Mouse (Mus musculus) neural tube, embryonic 15.5 days (tissue): Measurements from ENCODE around the gene Daxx. TPM values are rescaled to one million over a fixed set of nuclear protein-coding genes. Genes with fewer than 3 reads are reported as not detected.
"Not testable (repeated sequence)": the region's sequence is repeated elsewhere in the genome, so short reads cannot be mapped to it uniquely, and the experiment has no call there.

Experiments used
- ATAC-seq: fragments of 200-750 bp; cut with Nextera tagmentation; 2 replicates; pipeline ENCODE4 v1.8.0; 2017; ENCODE audit warnings: mild to moderate bottlenecking, moderate TSS enrichment, moderate library complexity; ENCODE audit not compliant: low FRiP score
- H3K27ac ChIP-seq: fragments of 300-500 bp; sonication (generic); replicated peaks from 2 replicates; pipeline ENCODE4 v1.5.1; 2015; ENCODE audit warnings: mild to moderate bottlenecking, inconsistent platforms
- H3K27me3 ChIP-seq: fragments of 300-500 bp; sonication (generic); replicated peaks from 2 replicates; pipeline ENCODE4 v1.6.1; 2015; ENCODE audit warnings: inconsistent platforms
- H3K36me3 ChIP-seq: fragments of 300-500 bp; sonication (generic); 2 replicates; pipeline ENCODE4 v1.6.1; 2015; ENCODE audit warnings: inconsistent platforms
- H3K4me1 ChIP-seq: fragments of 300-500 bp; sonication (generic); 2 replicates; pipeline ENCODE4 v1.6.1; 2015; ENCODE audit warnings: inconsistent platforms
- H3K4me2 ChIP-seq: fragments of 300-500 bp; sonication (generic); 2 replicates; pipeline ENCODE4 v1.6.1; 2015; ENCODE audit warnings: inconsistent platforms, mild to moderate bottlenecking, moderate library complexity
- H3K4me3 ChIP-seq: fragments of 300-500 bp; sonication (generic); replicated peaks from 2 replicates; pipeline ENCODE4 v1.5.1; 2015; ENCODE audit warnings: mild to moderate bottlenecking, inconsistent platforms
- H3K9ac ChIP-seq: fragments of 300-500 bp; sonication (generic); replicated peaks from 2 replicates; pipeline ENCODE4 v1.6.1; 2015; ENCODE audit warnings: mild to moderate bottlenecking, inconsistent platforms
- H3K9me3 ChIP-seq: fragments of 300-500 bp; sonication (generic); replicated peaks from 2 replicates; pipeline ENCODE4 v1.6.1; 2016; ENCODE audit warnings: inconsistent platforms
- WGBS: fragments of 180-500 bp; shearing (Covaris S2); methylation state at CpG from one replicate; pipeline ENCODE4 v1.1.7; 2015; ENCODE audit warnings: mixed read lengths; 5-methylcytosine and 5-hydroxymethylcytosine counted together
- polyA plus RNA-seq: library from polyadenylated mRNA; unstranded; fragments of >200 nt; fragmentation: Nextera tagmentation; extraction: Ambion mirVana; gene quantifications from 2 replicates; pipeline ENCODE4 v1.2.1, GENCODE M21; 2015

Gene Daxx
- polyA plus RNA-seq, result 50.7 and 58.5 TPM in 2 replicates

- peaks cover 30% of the 10 kb centered on the region for H3K36me3 ChIP-seq
- no peaks in the 10 kb centered on the region for H3K9me3 ChIP-seq
- peak within 1 kb of the TSS; percentile 94 for H3K27ac ChIP-seq
- peak within 1 kb of the TSS; percentile 87 for H3K4me3 ChIP-seq
- peak within 1 kb of the TSS; percentile 95 for H3K4me2 ChIP-seq
- under 1% methylated on average over 68 of the region's 68 CpGs for WGBS
- ATAC-seq, result peak; percentile 95
- peak within 1 kb of the TSS; percentile 91 for H3K9ac ChIP-seq
- H3K27me3 ChIP-seq, result no peaks in the 10 kb centered on the region
- H3K4me1 ChIP-seq, result peaks cover 48% of the 10 kb centered on the region
These were observed at the start of gene Daxx for GRCm38 (mm10) chr17:33909077-33909868. Gene Daxx, plus strand, starts transcription at chr17:33909414.

GRCm38 (mm10) chr17:33865330-33866030 lies 43.7 kb upstream of the Daxx start:
- Histone ChIP-seq H3K4me3 (no peak overlapping the region), H3K36me3 (no peaks in the 10 kb centered on the region), H3K9me3 (no peaks in the 10 kb centered on the region), H3K4me1 (no peaks in the 10 kb centered on the region), H3K27ac (no peak overlapping the region), H3K4me2 (no peak overlapping the region), H3K27me3 (no peaks in the 10 kb centered on the region), H3K9ac (no peak overlapping the region)
- WGBS, result 48% methylated on average over 9 of the region's 9 CpGs
- ATAC-seq, result no peak

- not testable (repeated sequence) for H3K36me3 ChIP-seq, H3K4me1 ChIP-seq, H3K4me2 ChIP-seq, H3K27me3 ChIP-seq, H3K4me3 ChIP-seq, H3K27ac ChIP-seq, ATAC-seq, H3K9me3 ChIP-seq, H3K9ac ChIP-seq
- WGBS, result 66% methylated on average over 3 of the region's 12 CpGs
These were observed 35.7 kb upstream of the Daxx start, which contains the start of gene Gm7029 for GRCm38 (mm10) chr17:33873537-33873936. Gene Gm7029, plus strand, starts transcription at chr17:33873837.

- Histone ChIP-seq H3K27me3 (no peaks in the 10 kb centered on the region), H3K27ac (no peak overlapping the region), H3K4me2 (no peak overlapping the region), H3K36me3 (no peaks in the 10 kb centered on the region), H3K9me3 (no peaks in the 10 kb centered on the region), H3K4me3 (no peak overlapping the region), H3K4me1 (no peaks in the 10 kb centered on the region), H3K9ac (no peak overlapping the region)
- WGBS, result 86% methylated on average over 11 of the region's 11 CpGs
- ATAC-seq, result no peak
These were observed 34.8 kb upstream of the Daxx start for GRCm38 (mm10) chr17:33874411-33874810.

GRCm38 (mm10) chr17:33875797-33876196 lies 33.4 kb upstream of the Daxx start:
- 87% methylated on average over 5 of the region's 5 CpGs for WGBS
- H3K4me2 ChIP-seq, H3K27me3 ChIP-seq, ATAC-seq, H3K9ac ChIP-seq, H3K27ac ChIP-seq, H3K4me3 ChIP-seq, H3K36me3 ChIP-seq, H3K4me1 ChIP-seq, H3K9me3 ChIP-seq: not testable (repeated sequence)

GRCm38 (mm10) chr17:33884320-33884719 lies 24.9 kb upstream of the Daxx start:
- not testable (repeated sequence) for H3K9ac ChIP-seq, H3K36me3 ChIP-seq, H3K4me2 ChIP-seq, H3K4me1 ChIP-seq, ATAC-seq, H3K27ac ChIP-seq, H3K4me3 ChIP-seq, H3K9me3 ChIP-seq, H3K27me3 ChIP-seq
- WGBS, result 95% methylated on average over 10 of the region's 11 CpGs

GRCm38 (mm10) chr17:33887802-33888201 lies 21.4 kb upstream of the Daxx start:
- H3K9ac ChIP-seq, ATAC-seq, H3K4me3 ChIP-seq, H3K27me3 ChIP-seq, H3K36me3 ChIP-seq, H3K27ac ChIP-seq, H3K4me2 ChIP-seq, H3K9me3 ChIP-seq: not testable (repeated sequence)
- WGBS, result 74% methylated on average over 2 of the region's 2 CpGs
- H3K4me1 ChIP-seq, result peaks cover 11% of the 10 kb centered on the region

GRCm38 (mm10) chr17:33888230-33888629 lies 21.0 kb upstream of the Daxx start:
- not testable (repeated sequence) for H3K27ac ChIP-seq, H3K4me2 ChIP-seq, H3K4me3 ChIP-seq, H3K27me3 ChIP-seq, ATAC-seq, H3K9ac ChIP-seq, H3K36me3 ChIP-seq, H3K9me3 ChIP-seq
- H3K4me1 ChIP-seq, result peaks cover 11% of the 10 kb centered on the region

GRCm38 (mm10) chr17:33889941-33890532 lies 19.2 kb upstream of the Daxx start:
- Histone ChIP-seq H3K4me1 (peaks cover 11% of the 10 kb centered on the region), H3K9ac (peak overlapping the region; percentile 40), H3K4me3 (peak overlapping the region; percentile 57), H3K4me2 (peak overlapping the region; percentile 86)
- ATAC-seq, H3K36me3 ChIP-seq, H3K27me3 ChIP-seq, H3K27ac ChIP-seq, H3K9me3 ChIP-seq: not testable (repeated sequence)
- WGBS, result under 1% methylated on average over 35 of the region's 44 CpGs

GRCm38 (mm10) chr17:33890533-33891059 lies 18.6 kb upstream of the Daxx start, which contains the start of gene Kifc1:
Gene Kifc1, minus strand, starts transcription at chr17:33890661.
- H3K36me3 ChIP-seq, result no peaks in the 10 kb centered on the region
- peak within 1 kb of the TSS; percentile 57 for H3K4me3 ChIP-seq
- peak within 1 kb of the TSS; percentile 40 for H3K9ac ChIP-seq
- WGBS, result under 1% methylated on average over 49 of the region's 49 CpGs
- peak; percentile 100 for ATAC-seq
- H3K9me3 ChIP-seq, result no peaks in the 10 kb centered on the region
- H3K27ac ChIP-seq, result no peak within 1 kb of the TSS
- H3K4me2 ChIP-seq, result peak within 1 kb of the TSS; percentile 86
- no peaks in the 10 kb centered on the region for H3K27me3 ChIP-seq
- peaks cover 11% of the 10 kb centered on the region for H3K4me1 ChIP-seq

- H3K4me1 ChIP-seq, result peaks cover 11% of the 10 kb centered on the region
- no peak overlapping the region for H3K4me3 ChIP-seq
- no peak overlapping the region for H3K27ac ChIP-seq
- WGBS, result 74% methylated on average over 2 of the region's 2 CpGs
- no peak for ATAC-seq
- H3K9me3 ChIP-seq, result no peaks in the 10 kb centered on the region
- no peak overlapping the region for H3K9ac ChIP-seq
- H3K27me3 ChIP-seq, result no peaks in the 10 kb centered on the region
- H3K36me3 ChIP-seq, result no peaks in the 10 kb centered on the region
- no peak overlapping the region for H3K4me2 ChIP-seq
These were observed 17.9 kb upstream of the Daxx start for GRCm38 (mm10) chr17:33891357-33891756.
